Mouse (Mus musculus): Measurements from ENCODE around the gene Pkp2. TPM values are rescaled to one million over a fixed set of nuclear protein-coding genes. Genes with fewer than 3 reads are reported as not detected.

Pkp2 gene
- polyA plus RNA-seq, 1 experiment from 2014 or later, result 1.5 TPM

GRCm38 (mm10) chr16:16302369-16303137 lies 89.4 kb downstream of the Pkp2 start, which contains the start of gene Yars2:
Gene Yars2, plus strand, starts transcription at chr16:16302965.
- no peaks in the 10 kb centered on the region for H3K27me3 ChIP-seq (ENCODE audit: low read depth, poor library complexity, severe bottlenecking)
- peaks cover 18% of the 10 kb centered on the region for H3K36me3 ChIP-seq
- under 1% methylated on average over 50 of the region's 50 CpGs for WGBS
- H3K9me3 ChIP-seq (replicated peaks), result no peaks in the 10 kb centered on the region
- peak within 1 kb of the TSS; percentile 95 for H3K4me3 ChIP-seq
- H3K27ac ChIP-seq, result peak within 1 kb of the TSS; percentile 96
- peaks cover 12% of the 10 kb centered on the region for H3K4me1 ChIP-seq
- peak; percentile 86 for DNase-seq (ENCODE audit: low spot score)

GRCm38 (mm10) chr16:16303138-16303827 lies 90.2 kb downstream of the Pkp2 start:
- H3K4me3 ChIP-seq, result peak overlapping the region; percentile 95
- H3K27ac ChIP-seq, result peak overlapping the region; percentile 96
- under 1% methylated on average over 61 of the region's 61 CpGs for WGBS
- peaks cover 12% of the 10 kb centered on the region for H3K4me1 ChIP-seq
- peaks cover 26% of the 10 kb centered on the region for H3K36me3 ChIP-seq
- H3K9me3 ChIP-seq (replicated peaks), result no peaks in the 10 kb centered on the region
- H3K27me3 ChIP-seq (ENCODE audit: low read depth, poor library complexity, severe bottlenecking), result no peaks in the 10 kb centered on the region
- DNase-seq (ENCODE audit: low spot score), result peak; percentile 78

- H3K27ac ChIP-seq, result peak overlapping the region; percentile 96
- H3K4me1 ChIP-seq, result peaks cover 12% of the 10 kb centered on the region
- WGBS, result 20% methylated on average over 7 of the region's 7 CpGs
- H3K9me3 ChIP-seq (replicated peaks), result no peaks in the 10 kb centered on the region
- no peak for DNase-seq (ENCODE audit: low spot score)
- H3K27me3 ChIP-seq (ENCODE audit: low read depth, poor library complexity, severe bottlenecking), result no peaks in the 10 kb centered on the region
- H3K4me3 ChIP-seq, result peak overlapping the region; percentile 95
- peaks cover 32% of the 10 kb centered on the region for H3K36me3 ChIP-seq
These were observed 90.8 kb downstream of the Pkp2 start for GRCm38 (mm10) chr16:16303888-16304287.

GRCm38 (mm10) chr16:16311319-16311718 lies 98.2 kb downstream of the Pkp2 start:
- 86% methylated on average over 5 of the region's 5 CpGs for WGBS
- Histone ChIP-seq H3K9me3 (replicated peaks) (no peaks in the 10 kb centered on the region), H3K27ac (no peak overlapping the region), H3K4me3 (no peak overlapping the region), H3K27me3 (ENCODE audit: low read depth, poor library complexity, severe bottlenecking) (no peaks in the 10 kb centered on the region), H3K36me3 (peaks cover 91% of the 10 kb centered on the region), H3K4me1 (no peaks in the 10 kb centered on the region)
- no peak for DNase-seq (ENCODE audit: low spot score)

Other genes with a start within 250 kb of the Pkp2 start
- 48.7 and 51.5 TPM in 2 replicates for gene Yars2, start 89.6 kb downstream of the Pkp2 start, polyA plus RNA-seq (2016; fragmentation: Nextera tagmentation; extraction: Ambion mirVana)
- gene Dnm1l, start 145.6 kb downstream of the Pkp2 start, polyA plus RNA-seq (2016; fragmentation: Nextera tagmentation; extraction: Ambion mirVana), result 46.9 and 53.4 TPM in 2 replicates